Mouse (Mus musculus) naive thymus-derived CD4-positive, alpha-beta T cell, adult 2 months (primary cell): ENCODE measurements around the gene Pum2.
A peak's percentile ranks its signal among the peaks of the same experiment; 100 is the strongest.

Source experiments
- DNase-seq: peaks from one replicate; pipeline ENCODE4 v3.0.0-alpha.2; 2011; ENCODE audit warnings: low read depth

Gene Pum2

GRCm38 (mm10) chr12:8761058-8761457 is 87.1 kb downstream of the Pum2 start:
- DNase-seq, result no peak

GRCm38 (mm10) chr12:8762667-8763066 is 88.7 kb downstream of the Pum2 start:
- no peak for DNase-seq

- no peak for DNase-seq
Measured at GRCm38 (mm10) chr12:8764221-8764930, 90.4 kb downstream of the Pum2 start.

GRCm38 (mm10) chr12:8770946-8771843 is 97.3 kb downstream of the Pum2 start, which contains the start of gene Sdc1:
Sdc1 (plus strand) TSS chr12:8771323.
- no peak for DNase-seq

- no peak for DNase-seq
Measured at GRCm38 (mm10) chr12:8771844-8772380, 98.0 kb downstream of the Pum2 start.

GRCm38 (mm10) chr12:8772451-8773143 is 98.7 kb downstream of the Pum2 start:
- no peak for DNase-seq

- DNase-seq, result no peak
Measured at GRCm38 (mm10) chr12:8773336-8773735, 99.4 kb downstream of the Pum2 start.

- no peak for DNase-seq
Measured at GRCm38 (mm10) chr12:8774183-8774582, 100.2 kb downstream of the Pum2 start.

GRCm38 (mm10) chr12:8776206-8776605 is 102.3 kb downstream of the Pum2 start:
- no peak for DNase-seq

- no peak for DNase-seq
Measured at GRCm38 (mm10) chr12:8776741-8777140, 102.8 kb downstream of the Pum2 start.

- no peak for DNase-seq
Measured at GRCm38 (mm10) chr12:8778106-8778505, 104.2 kb downstream of the Pum2 start.

GRCm38 (mm10) chr12:8779851-8780250 is 105.9 kb downstream of the Pum2 start:
- DNase-seq, result no peak

- DNase-seq, result no peak
Measured at GRCm38 (mm10) chr12:8781121-8781520, 107.2 kb downstream of the Pum2 start.

- DNase-seq, result no peak
Measured at GRCm38 (mm10) chr12:8781681-8782378, 107.9 kb downstream of the Pum2 start.

- DNase-seq, result no peak
Measured at GRCm38 (mm10) chr12:8782565-8782964, 108.6 kb downstream of the Pum2 start.

- no peak for DNase-seq
Measured at GRCm38 (mm10) chr12:8784189-8784588, 110.3 kb downstream of the Pum2 start.

GRCm38 (mm10) chr12:8786476-8786875 is 112.5 kb downstream of the Pum2 start:
- no peak for DNase-seq

GRCm38 (mm10) chr12:8786984-8787730 is 113.2 kb downstream of the Pum2 start:
- DNase-seq, result peak; percentile 11

- no peak for DNase-seq
Measured at GRCm38 (mm10) chr12:8788469-8788868, 114.5 kb downstream of the Pum2 start.

- no peak for DNase-seq
Measured at GRCm38 (mm10) chr12:8790615-8791014, 116.7 kb downstream of the Pum2 start.
